Mouse (Mus musculus) gastrocnemius, adult 8-10 months (tissue): Measurements from ENCODE around the gene Nol9. TPM values are rescaled to one million over a fixed set of nuclear protein-coding genes. Genes with fewer than 3 reads are reported as not detected.
"Not testable (repeated sequence)": the region's sequence is repeated elsewhere in the genome, so short reads cannot be mapped to it uniquely, and the experiment has no call there.

Source experiments
- DNase-seq, 2 experiments: peaks; one replicate each; pipeline ENCODE4 v3.0.0; 2022; ENCODE audit warnings: low spot score in 2 of 2
- total RNA-seq, 4 experiments: library from RNA; stranded (reverse); gene quantifications; 2 replicates each; pipeline ENCODE4 v1.2.4; 2022

Gene Nol9
- total RNA-seq, 4 experiments from 2014 or later = 9.4 to 13.2 (median 10.0) TPM

DNA sequence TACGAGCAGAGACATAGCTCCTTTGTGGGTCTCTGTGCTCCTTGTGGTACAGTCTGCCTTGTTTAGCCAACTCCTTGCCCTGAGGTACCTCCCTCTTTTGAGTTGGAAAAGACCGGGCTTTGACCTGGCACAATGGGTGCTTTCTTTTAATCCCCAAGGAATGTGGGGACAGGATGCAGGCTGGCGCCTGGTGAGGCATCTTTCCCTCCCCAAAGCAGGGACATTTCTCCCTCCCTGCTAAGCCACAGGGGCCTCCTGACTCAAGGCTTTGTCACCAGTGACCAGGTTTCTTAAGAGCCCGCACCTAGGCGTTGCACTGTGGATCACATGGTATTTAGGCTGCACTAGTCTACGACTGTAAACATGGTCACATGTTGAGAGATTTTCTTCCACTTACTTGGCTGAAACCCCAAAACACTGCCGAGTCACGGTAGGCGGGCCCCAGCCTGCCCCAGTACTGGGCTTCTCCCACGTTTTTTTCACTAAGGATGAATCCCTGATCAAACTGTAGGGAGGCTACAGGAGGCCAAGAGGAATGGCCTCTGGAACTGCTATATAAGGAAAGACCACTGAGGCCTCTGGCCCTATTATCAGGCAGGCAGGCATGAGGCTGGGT lies 28.9 kb upstream of the Nol9 start:
- DNase-seq = peak; percentile 50 to 71

DNA sequence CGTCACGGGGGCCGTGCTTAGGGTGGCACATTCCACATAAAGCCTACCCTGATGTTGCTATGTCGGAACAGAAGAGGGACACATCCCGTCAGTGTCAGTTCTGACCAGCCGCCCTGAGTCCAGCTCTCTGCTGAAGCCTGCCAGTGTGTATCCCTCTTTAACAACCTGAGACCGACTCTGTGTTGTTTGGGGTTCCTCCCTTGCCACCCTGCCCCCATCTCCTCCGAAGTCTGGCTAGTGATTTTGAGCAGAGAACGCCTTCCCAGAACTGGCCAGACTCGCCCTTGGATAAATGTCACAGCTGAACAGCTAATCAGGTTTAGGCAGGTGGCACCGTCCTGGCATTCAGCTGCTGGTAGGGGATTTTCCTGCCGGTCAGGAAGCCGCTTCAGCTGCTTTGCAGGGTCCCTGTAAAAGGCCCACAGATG lies 28.4 kb upstream of the Nol9 start:
- no peak for DNase-seq

DNA sequence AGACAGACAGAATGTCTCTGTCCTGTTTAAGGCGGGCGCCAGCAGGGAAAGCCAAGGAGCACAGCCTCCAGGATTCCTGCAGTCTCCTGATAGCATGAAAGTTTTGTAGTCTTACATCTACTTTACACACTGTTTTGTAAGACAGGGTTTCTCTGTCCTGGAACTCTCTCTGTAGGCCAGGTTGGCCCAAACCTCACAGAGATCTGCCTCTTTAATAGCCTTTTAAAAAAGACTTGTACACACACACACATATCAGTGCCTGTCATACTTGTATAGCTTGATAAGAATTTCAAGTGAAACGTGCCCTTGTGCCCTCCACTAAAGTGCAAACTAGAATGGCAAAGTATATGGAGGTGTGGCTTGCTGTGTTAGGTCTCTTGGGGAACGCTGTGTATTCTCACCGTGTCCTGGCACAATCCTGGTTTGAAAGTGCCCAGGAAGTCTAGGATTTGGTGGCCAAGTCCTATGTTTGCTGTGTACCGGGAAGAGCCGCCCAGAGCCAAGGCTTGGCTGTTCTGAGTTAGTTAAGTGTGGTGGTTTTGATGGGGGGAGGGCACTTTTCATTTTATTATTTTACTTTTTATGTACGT lies 27.9 kb upstream of the Nol9 start:
- no peak for DNase-seq

DNA sequence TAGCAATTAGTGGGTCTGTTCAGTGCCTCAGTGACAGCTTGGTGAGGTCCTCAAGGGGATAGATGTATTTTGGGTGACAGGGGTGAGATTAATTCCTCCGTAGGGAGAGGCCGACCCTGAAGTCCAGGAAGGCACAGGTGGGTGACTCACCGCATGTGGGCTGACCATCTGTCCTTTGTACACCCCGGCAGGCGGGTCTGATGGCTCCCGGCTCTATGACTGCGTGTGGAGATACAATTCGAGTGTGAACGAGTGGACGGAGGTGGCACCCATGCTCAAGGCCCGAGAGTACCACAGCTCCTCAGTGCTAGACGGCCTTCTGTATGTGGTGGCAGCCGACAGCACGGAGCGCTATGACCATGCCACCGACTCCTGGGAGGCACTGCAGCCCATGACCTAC lies 27.0 kb upstream of the Nol9 start:
- no peak for DNase-seq

DNA sequence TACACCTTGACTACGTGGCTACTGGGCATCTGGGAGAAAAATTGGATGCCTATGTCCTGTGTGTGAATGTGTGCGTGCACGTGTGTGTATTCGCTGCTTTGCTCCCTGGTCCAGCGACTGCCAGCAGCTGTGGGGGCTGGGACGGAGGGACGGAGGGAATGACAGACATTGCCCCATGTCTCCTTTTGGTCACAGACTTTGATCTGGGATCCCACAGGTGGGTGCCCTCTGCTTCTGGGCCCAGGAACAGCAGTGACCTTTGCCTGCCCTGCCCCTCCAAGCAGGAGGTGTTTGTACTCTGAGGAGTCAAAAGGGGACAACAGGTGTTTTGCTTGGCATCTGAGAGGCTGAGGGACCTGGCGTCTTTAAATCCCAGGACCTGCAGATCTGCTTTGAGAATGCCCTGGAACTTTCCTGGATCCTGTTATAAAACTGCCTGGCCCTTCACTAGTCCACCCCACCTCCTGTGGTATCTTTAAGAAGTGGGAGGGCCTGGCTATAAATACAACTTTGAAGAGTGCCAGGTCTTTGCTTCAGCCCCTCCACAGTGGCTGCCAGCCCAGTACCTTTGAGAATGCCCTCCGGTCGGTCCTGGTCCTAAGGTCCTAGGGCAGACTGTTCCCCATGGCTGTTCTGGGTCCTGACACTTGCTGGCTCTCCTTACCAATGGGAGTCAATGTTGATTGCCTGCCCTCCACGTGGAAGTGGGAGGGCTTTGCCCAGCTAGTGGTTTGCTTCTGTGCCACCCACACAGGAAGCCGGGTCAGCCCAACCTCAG lies 25.9 kb upstream of the Nol9 start:
- peak; percentile 32 to 54 for DNase-seq

DNA sequence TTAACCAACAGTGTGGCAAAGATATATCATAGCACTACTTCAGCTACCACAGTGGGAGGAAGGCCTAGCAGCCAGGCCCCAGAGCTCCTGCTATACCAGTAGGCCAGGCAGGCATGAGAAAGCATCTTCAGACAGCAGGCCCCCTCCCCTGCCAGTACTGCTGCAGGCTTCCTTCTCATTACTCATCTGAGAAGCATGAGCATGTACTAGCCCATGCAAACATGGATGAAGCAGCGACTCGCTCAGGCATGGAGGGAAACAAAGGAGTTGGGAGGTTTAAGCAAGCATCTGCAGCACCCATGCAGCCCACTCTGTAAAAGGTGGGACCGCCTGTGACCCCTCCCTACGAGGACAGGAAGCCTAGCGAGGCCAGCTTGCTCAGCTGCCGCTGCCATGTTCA lies 20.0 kb upstream of the Nol9 start:
- DNase-seq = no peak

DNA sequence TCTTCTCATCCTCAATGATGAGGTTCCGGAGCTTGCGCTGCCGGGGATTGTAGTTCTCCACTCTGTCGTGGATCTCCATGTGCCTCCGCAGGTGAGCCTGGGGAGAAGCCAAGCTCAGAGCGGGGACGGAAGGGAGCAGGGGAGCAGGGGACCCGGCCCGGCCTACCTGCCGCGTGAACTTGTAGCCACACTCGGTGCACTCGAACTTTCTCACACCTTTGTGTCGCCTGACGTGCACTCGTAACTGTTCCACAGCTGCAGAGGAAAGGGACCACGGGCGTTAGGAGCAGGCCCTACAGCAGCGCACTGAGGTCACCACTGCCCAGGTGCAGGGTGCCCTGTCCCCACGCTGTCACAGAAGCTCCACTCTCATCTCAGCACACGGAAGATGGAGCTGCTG lies 19.1 kb upstream of the Nol9 start:
- no peak for DNase-seq

DNA sequence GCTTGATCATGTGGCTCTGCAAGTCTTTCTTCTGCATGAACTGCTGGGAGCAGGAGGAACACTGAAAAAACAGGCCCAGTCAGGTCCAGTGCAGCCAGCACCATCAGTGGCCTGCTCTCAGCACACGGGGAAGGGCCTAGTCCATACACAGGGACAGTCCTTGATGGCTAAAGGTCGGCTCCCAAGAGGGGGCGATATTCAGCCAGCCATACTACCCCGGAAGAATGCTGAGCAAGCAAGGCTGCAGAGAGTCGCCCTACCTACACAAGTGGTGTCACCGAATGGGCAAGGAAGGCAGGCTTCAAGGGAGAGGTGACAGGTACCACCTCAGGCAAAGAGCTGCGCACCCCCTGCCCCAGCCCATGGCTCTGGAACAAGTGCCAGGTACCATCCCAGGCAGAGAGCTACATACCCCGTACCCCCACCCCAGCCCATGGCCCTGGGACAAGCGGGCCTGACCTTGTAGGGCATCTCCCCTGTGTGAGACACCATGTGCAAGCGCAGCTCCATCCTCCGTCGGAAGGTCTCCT lies 17.5 kb upstream of the Nol9 start:
- DNase-seq = no peak

DNA sequence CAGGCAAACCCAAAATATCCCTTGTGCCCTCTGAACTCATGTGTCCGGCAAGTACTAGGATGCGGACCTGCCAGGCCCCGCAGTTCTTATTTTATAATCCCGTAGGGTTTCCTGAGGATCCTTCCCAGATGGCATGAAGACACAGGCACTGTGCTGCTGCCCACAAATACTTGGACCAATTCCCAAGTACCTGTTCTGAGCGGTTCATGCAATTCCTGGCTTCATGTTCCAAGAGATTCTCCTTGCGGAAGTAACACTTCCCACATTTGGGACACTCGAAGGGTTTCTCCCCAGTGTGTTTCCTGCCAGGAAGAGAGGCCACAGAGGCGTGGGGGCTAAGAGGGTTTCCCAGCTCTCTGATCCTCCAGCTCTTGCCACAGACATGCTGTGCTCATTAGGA lies 16.6 kb upstream of the Nol9 start:
- no peak for DNase-seq

DNA sequence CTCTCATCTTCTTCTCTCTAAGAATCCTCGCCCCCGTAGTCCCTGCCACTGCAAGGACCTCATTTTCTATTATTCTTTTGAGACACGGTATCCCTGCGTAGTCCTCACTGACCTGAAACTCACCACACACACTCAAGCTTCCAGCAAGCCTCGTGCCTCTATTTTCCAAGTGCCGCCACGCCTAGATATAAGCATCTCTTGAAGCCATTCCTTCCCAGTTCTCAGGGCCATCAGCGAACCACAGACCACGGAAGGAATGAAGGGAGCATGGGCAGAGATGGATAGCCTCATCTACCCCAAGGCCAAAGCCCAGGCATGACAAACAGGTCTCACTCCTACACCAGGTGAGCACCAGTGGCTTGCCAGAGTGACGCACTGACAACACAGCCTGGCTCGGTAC lies 14.6 kb upstream of the Nol9 start:
- DNase-seq = peak in 1 of 2 experiments; percentile 2

DNA sequence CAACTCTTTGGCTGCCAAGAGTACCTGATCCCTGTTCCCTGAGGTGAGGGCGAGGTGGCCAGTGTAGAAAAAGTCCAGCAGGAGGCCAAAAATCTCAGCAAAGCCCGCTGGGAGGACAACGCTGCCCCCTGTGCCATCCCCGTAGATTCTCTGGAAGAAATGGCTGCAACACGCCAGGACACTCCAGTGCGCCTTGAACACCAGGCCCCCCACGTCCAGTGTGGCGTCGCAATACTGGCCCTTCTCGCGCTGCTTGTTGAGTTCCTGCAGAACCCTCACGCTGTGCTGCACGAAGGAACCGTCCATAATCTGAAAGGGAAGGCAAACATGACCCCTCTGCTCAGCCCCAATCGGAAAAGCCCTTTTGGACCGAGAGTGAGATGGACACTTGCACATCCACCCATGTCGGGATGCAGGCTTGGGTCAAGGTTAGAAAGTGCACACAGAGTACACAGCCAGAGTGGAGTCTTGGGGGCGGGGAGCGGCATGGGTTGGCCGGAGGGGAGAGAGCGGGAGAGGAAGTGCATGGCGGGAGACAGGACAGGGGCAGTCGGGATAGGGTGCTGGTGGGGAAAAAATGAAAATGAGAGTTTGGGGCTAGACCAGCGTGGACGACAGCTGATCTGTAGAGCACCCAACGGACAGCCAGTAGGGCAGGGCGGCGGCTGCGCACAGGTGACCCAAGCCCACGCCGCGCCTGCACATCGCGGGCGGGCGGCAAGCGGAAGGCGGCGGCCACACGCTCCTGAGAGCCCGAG lies 12.2 kb upstream of the Nol9 start:
- DNase-seq = no peak

DNA sequence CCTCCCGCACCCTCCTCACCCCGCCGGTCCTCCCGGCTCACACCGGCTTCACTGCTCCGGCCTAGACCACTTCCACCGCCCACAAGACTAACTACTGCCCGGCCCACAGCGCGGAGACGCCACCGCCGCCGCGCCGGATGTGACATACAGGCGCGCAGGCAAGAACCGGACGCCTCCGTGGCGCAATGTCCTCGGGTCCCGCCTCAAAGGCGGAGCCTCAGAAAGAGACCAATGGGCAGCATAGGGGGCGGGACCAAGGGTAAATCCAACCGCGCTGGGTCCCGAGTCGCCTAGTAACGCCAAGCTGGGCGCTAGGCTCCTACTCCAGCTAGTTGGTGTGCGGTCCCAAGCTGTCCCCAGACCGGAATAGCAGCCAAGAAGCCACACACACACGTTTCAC lies 11.6 kb upstream of the Nol9 start, which contains the start of gene Zbtb48:
TSS of gene Zbtb48 (minus strand) at position 148 of the 400 bp plus-strand sequence.
- DNase-seq = peak; percentile 91 to 95

DNA sequence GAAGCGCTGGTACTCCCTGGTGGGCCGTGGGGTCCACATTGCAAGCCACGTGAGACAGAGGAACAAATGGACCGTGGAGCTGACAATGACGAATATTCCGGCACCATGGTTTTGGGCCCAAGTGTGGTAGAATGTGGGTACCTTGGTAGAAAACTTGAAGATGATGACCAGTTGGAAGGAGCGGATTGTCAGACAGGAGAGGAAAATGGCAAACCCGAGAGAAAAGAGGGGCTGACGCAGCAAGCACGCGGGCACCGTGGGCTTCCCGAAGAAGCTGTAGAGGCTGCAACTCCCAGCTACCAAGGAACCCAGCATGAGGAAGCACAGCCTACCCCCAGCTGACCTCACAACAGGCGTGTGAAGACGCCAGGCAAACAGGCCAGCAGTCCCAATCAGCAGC lies 10.7 kb upstream of the Nol9 start:
- no peak for DNase-seq

DNA sequence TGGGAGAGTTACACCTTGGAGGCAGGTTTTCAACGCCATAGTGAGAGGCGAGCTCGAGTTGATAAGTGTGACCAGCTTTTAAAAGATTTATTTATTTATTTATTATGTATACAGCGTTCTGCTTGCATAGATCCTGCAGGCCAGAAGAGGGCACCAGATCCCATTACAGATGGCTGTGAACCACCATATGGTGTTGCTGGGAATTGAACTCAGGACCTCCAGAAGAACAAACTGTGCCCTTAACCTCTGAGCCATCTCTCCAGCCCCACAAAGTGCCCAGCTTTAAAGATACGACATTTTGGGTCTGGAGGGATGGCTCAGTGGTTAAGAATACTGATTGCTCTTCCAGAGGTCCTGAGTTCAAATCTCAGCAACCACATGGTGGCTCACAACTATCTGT lies 10.0 kb upstream of the Nol9 start:
- no peak for DNase-seq

DNA sequence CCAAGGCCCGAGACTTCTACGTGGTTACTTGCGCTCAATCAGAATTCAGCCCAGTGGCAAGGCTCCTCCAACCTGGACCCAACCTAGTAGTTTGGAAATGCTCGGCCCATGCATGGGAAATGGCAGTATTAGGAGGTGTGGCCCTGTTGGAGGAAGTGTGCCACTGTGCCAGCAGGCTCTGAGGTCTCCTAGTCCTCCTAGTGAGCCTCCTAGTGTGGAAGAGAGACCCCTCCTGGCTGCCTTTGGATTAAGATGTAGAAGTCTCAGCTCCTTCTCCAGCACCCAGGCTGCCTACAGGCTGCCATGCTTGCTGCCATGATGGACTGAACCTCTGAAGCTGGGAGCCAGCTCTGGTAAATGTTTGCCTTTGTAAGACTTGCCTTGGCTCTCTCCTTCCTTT lies 9.1 kb upstream of the Nol9 start:
- no peak for DNase-seq

DNA sequence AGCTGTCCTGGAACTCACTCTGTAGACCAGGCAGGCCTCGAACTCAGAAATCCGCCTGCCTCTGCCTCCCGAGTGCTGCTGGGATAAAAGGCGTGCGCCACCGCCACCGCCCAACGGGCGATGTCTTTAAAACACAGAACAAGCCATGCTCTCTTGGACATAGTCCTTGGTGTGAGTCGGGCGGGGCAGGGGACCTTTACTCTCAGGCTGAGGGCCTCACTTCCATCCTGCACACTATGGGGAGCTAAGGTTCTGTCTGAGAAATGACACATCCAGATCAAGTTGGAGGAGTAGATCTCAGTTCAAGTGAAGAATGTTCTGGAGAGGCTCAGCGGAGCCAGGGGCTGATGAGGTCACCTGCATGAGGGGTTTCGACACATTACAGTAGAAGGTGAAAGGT lies 6.2 kb upstream of the Nol9 start:
- DNase-seq = no peak

DNA sequence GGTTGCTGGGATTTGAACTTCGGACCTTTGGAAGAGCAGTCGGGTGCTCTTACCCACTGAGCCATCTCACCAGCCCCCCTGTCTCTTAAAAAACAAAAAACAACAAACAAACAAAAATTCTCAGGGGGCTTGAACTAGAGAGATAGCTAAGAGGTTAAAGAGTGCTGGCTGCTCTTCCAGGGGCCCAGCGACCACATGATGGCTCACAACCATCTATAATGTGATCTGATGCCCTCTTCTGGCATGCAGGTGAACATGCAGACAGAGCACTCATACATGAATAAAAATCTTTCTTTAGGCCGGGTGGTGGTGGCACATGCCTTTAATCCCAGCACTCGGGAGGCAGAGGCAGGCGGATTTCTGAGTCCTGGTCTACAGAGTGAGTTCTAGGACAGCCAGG lies 2.7 kb upstream of the Nol9 start:
- DNase-seq = not testable (repeated sequence)

DNA sequence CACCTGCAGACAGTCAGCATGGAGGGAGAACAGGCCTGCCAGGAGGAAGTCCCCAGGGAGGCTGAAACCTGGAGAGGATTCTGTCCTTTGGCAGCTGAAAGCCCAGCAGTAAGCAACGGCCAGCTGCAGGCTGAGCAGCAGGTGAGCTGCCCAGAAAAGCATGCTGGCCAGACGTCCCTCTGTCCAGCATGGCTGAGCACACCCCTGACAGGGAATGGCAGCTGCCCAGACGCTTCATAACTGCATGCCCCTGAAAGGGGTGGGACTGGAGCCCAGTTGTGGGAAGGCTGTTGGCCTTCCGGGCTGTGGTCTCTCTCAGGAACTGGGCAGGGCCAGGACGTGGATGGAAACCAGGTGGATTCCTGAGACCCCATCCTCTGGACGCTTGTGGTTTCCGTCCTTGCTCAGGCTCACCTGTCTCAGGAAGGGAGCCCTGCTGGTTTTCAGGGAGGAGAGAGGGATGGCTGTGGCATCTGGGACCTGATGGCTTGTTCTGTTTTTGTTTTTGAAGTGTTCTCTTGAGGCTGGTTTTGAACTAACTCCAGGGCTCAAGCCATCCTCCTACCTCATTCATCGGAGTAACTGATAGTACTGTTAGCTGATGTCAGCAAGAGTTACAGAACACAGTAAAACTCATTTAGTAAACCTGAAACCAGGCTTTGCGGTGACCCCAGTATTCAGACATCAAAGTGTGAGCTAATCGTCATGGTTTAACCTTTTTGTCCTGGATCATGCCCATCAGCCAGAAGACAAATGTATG lies 716 bp upstream of the Nol9 start, which contains the start of gene Tas1r1:
TSS of gene Tas1r1 (minus strand) at position 344 of the 760 bp plus-strand sequence.
- DNase-seq = peak in 1 of 2 experiments; percentile 37

DNA sequence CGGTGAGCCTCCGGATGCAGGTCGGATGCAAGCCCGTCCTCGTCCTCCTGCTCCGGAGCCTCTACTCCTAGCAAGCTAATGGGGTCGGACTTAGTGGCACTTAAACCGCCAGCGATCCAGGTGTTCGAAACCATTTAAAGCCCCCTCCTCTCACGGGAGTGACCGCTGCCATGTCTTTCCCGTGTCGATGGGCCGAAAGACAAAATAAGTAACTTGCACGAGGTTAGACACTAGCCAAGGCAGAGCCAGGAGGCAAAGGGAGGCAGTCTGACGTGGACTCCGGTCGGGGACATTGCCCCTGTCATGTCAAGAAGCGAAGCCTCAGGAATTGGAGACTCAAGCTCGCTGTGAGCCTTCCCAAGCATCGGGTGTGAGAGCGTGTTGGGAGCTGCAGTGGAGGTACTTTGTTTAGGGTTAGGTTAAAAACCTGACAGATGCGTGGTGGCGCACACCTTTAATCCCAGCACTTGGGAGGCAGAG lies 750 bp downstream of the Nol9 start:
- DNase-seq = no peak

DNA sequence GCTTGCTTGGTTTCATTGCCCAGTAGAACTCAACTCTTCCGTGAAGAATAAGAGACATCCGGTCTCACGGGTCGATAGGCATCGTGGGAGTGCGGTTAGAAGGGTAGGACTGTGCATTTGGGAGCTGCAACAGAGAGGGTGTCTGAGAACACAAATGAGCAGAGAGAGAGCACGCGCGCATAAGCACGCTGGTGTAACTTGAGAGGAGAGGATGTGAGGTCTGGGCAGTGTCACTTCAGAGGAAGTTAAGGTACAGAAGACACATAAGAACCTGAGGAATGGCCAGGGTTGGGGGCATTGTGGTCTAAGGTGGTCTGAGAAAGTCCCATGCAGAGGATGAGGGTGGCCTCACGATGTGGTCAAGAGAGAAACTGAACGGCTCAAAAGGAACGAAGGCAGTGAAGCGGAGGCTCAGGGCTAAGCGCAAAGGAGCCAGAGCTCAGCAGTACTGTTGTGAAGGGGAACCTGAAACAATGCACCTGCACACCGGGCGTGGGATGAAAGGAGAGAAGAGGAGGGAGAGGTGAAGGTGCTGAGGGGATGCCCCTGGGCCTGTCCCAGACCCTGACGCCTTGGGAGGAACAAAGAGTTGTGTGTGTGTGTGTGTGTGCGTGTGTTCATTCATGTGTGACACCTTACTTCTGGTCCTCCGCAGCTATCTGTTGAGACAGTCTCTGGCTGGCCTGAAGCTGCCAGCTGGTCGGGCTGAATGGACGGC lies 3.0 kb downstream of the Nol9 start:
- DNase-seq = no peak
